Mouse (Mus musculus): ENCODE results near the gene Wdr89.

- TF ChIP-seq USF1 (IDR thresholded peaks at IDR 0.05; ENCODE audit: low read depth) (no peak), CTCF (IDR thresholded peaks at IDR 0.05; ENCODE audit: control insufficient read depth, insufficient read depth, insufficient read length) (no peak), FOSL1 (IDR thresholded peaks at IDR 0.05; ENCODE audit: insufficient read depth, low read length, poor library complexity, severe bottlenecking) (no peak), MAX (IDR thresholded peaks at IDR 0.05) (no peak), MYOD1 (IDR thresholded peaks at IDR 0.05; ENCODE audit: control insufficient read depth, insufficient read length, low read depth) (no peak), MYOG (IDR thresholded peaks at IDR 0.05; ENCODE audit: control insufficient read depth, extremely low read depth, insufficient read length) (no peak)
Measured at GRCm38 (mm10) chr12:75637103-75637502, 32.2 kb downstream of the Wdr89 start.
